Mouse (Mus musculus) urinary bladder, postnatal 14 days (tissue): ENCODE results near the gene Pkmyt1.
A peak's percentile ranks its signal among the peaks of the same experiment; 100 is the strongest.
"Not testable (repeated sequence)": the region's sequence is repeated elsewhere in the genome, so short reads cannot be mapped to it uniquely, and the experiment has no call there.

Experiments
- DNase-seq: peaks from one replicate; pipeline ENCODE4 v3.0.0; 2021; ENCODE audit warnings: low spot score

Gene Pkmyt1

GRCm38 (mm10) chr17:23748026-23748425, 21.9 kb downstream of the Pkmyt1 start:
- no peak for DNase-seq

GRCm38 (mm10) chr17:23748631-23749391, 22.7 kb downstream of the Pkmyt1 start:
- peak; percentile 78 for DNase-seq

- DNase-seq: no peak
Measured at GRCm38 (mm10) chr17:23749400-23750191, 23.5 kb downstream of the Pkmyt1 start.

GRCm38 (mm10) chr17:23755689-23756088, 29.6 kb downstream of the Pkmyt1 start:
- no peak for DNase-seq

GRCm38 (mm10) chr17:23757581-23757980, 31.4 kb downstream of the Pkmyt1 start:
- DNase-seq: no peak

GRCm38 (mm10) chr17:23758801-23759200, 32.7 kb downstream of the Pkmyt1 start:
- DNase-seq: no peak

GRCm38 (mm10) chr17:23760231-23760630, 34.1 kb downstream of the Pkmyt1 start:
- no peak for DNase-seq

GRCm38 (mm10) chr17:23761155-23761554, 35.0 kb downstream of the Pkmyt1 start:
- DNase-seq: no peak

GRCm38 (mm10) chr17:23762976-23763375, 36.8 kb downstream of the Pkmyt1 start:
- DNase-seq: no peak

- no peak for DNase-seq
Measured at GRCm38 (mm10) chr17:23770493-23770892, 44.4 kb downstream of the Pkmyt1 start.

- DNase-seq: no peak
Measured at GRCm38 (mm10) chr17:23770896-23771283, 44.8 kb downstream of the Pkmyt1 start.

GRCm38 (mm10) chr17:23771284-23772218, 45.4 kb downstream of the Pkmyt1 start, which contains the start of gene Flywch1:
TSS of gene Flywch1 (minus strand) at chr17:23771602.
- peak; percentile 97 for DNase-seq

GRCm38 (mm10) chr17:23772219-23772556, 46.1 kb downstream of the Pkmyt1 start:
- not testable (repeated sequence) for DNase-seq

GRCm38 (mm10) chr17:23773676-23774075, 47.5 kb downstream of the Pkmyt1 start:
- DNase-seq: no peak

- peak; percentile 86 for DNase-seq
Measured at GRCm38 (mm10) chr17:23774090-23774489, 48.0 kb downstream of the Pkmyt1 start.

GRCm38 (mm10) chr17:23776216-23776615, 50.1 kb downstream of the Pkmyt1 start:
- no peak for DNase-seq

GRCm38 (mm10) chr17:23777141-23777540, 51.0 kb downstream of the Pkmyt1 start:
- DNase-seq: no peak

- no peak for DNase-seq
Measured at GRCm38 (mm10) chr17:23778447-23778846, 52.3 kb downstream of the Pkmyt1 start.

GRCm38 (mm10) chr17:23783352-23783751, 57.2 kb downstream of the Pkmyt1 start:
- DNase-seq: no peak

GRCm38 (mm10) chr17:23785561-23786471, 59.7 kb downstream of the Pkmyt1 start, which contains the start of gene Flywch2:
TSS of gene Flywch2 (minus strand) at chr17:23786081.
- DNase-seq: peak; percentile 83
